Mouse (Mus musculus): ENCODE results near the gene Trim71.

- TF ChIP-seq CTCF (IDR thresholded peaks at IDR 0.05; ENCODE audit: low read depth, low read length) (no peak), POLR2A (IDR thresholded peaks at IDR 0.05; ENCODE audit: borderline replicate concordance, low read depth, low read length) (no peak)
These were observed 48.8 kb downstream of the Trim71 start, which contains the start of gene C130032M10Rik for GRCm38 (mm10) chr9:114515364-114515763.

Data from bone marrow macrophage, adult 2 months (primary cell).